Mouse (Mus musculus): Measurements from ENCODE around the gene Dennd1a. TPM values are rescaled to one million over a fixed set of nuclear protein-coding genes. Genes with fewer than 3 reads are reported as not detected.
A peak's percentile ranks its signal among the peaks of the same experiment; 100 is the strongest.

Gene Dennd1a
- total RNA-seq, 4 experiments from 2014 or later = 70.3 to 95.1 (median 85.8) TPM

GRCm38 (mm10) chr2:38052440-38052839, 234.8 kb downstream of the Dennd1a start:
- no peak for DNase-seq (ENCODE audit: low spot score in 2 of 2)

GRCm38 (mm10) chr2:38051485-38052085, 235.6 kb downstream of the Dennd1a start:
- DNase-seq (ENCODE audit: low spot score in 2 of 2) = no peak

- DNase-seq (ENCODE audit: low spot score in 2 of 2) = no peak
Observed at GRCm38 (mm10) chr2:38048996-38049395, 238.2 kb downstream of the Dennd1a start.

GRCm38 (mm10) chr2:38045286-38045685, 241.9 kb downstream of the Dennd1a start:
- no peak for DNase-seq (ENCODE audit: low spot score in 2 of 2)

GRCm38 (mm10) chr2:38040845-38041244, 246.3 kb downstream of the Dennd1a start:
- DNase-seq (ENCODE audit: low spot score in 2 of 2) = no peak

- no peak for DNase-seq (ENCODE audit: low spot score in 2 of 2)
Observed at GRCm38 (mm10) chr2:38039621-38040020, 247.6 kb downstream of the Dennd1a start.

GRCm38 (mm10) chr2:38028317-38028716, 258.9 kb downstream of the Dennd1a start:
- no peak for DNase-seq (ENCODE audit: low spot score in 2 of 2)

- no peak for DNase-seq (ENCODE audit: low spot score in 2 of 2)
Observed at GRCm38 (mm10) chr2:38025615-38026014, 261.6 kb downstream of the Dennd1a start.

GRCm38 (mm10) chr2:38023741-38024130, 263.5 kb downstream of the Dennd1a start:
- no peak for DNase-seq (ENCODE audit: low spot score in 2 of 2)

GRCm38 (mm10) chr2:38023054-38023740, 264.0 kb downstream of the Dennd1a start:
- DNase-seq (ENCODE audit: low spot score in 2 of 2) = no peak

- no peak for DNase-seq (ENCODE audit: low spot score in 2 of 2)
Observed at GRCm38 (mm10) chr2:38021166-38021565, 266.0 kb downstream of the Dennd1a start.

- DNase-seq (ENCODE audit: low spot score in 2 of 2) = no peak
Observed at GRCm38 (mm10) chr2:38014702-38015101, 272.5 kb downstream of the Dennd1a start.

GRCm38 (mm10) chr2:38013839-38014365, 273.3 kb downstream of the Dennd1a start:
- peak; percentile 30 to 54 for DNase-seq (ENCODE audit: low spot score in 2 of 2)

GRCm38 (mm10) chr2:38007238-38007637, 280.0 kb downstream of the Dennd1a start:
- no peak for DNase-seq (ENCODE audit: low spot score in 2 of 2)

- DNase-seq (ENCODE audit: low spot score in 2 of 2) = no peak
Observed at GRCm38 (mm10) chr2:38003183-38003680, 284.0 kb downstream of the Dennd1a start.

GRCm38 (mm10) chr2:38001004-38001403, 286.2 kb downstream of the Dennd1a start:
- DNase-seq (ENCODE audit: low spot score in 2 of 2) = no peak

- no peak for DNase-seq (ENCODE audit: low spot score in 2 of 2)
Observed at GRCm38 (mm10) chr2:37997966-37998365, 289.2 kb downstream of the Dennd1a start.

GRCm38 (mm10) chr2:37989091-37989490, 298.1 kb downstream of the Dennd1a start:
- DNase-seq (ENCODE audit: low spot score in 2 of 2) = no peak

- DNase-seq (ENCODE audit: low spot score in 2 of 2) = no peak
Observed at GRCm38 (mm10) chr2:37988301-37988700, 298.9 kb downstream of the Dennd1a start.

GRCm38 (mm10) chr2:37985690-37986222, 301.4 kb downstream of the Dennd1a start:
- no peak for DNase-seq (ENCODE audit: low spot score in 2 of 2)

- no peak for DNase-seq (ENCODE audit: low spot score in 2 of 2)
Observed at GRCm38 (mm10) chr2:37982714-37983113, 304.5 kb downstream of the Dennd1a start.

Measured in layer of hippocampus, adult 8-10 months (tissue).